Mouse (Mus musculus) embryonic stem cell, embryonic (primary cell): ENCODE data around the gene Il9r.

Source experiments
- CTCF ChIA-PET, 4 experiments: fragments of 300-600 bp in 2 of 4; fragments of 350-600 bp in 2 of 4; sonication (Branson Sonifier 250); formaldehyde crosslinking; loops; one replicate each; lab custom pipeline; 2022; ENCODE audit warnings: inconsistent platforms in 2 of 4; lab: Charles Lee
- POLR2A ChIA-PET, 4 experiments: fragments of 300-600 bp in 2 of 4; fragments of 350-600 bp in 2 of 4; sonication (Branson Sonifier 250); formaldehyde crosslinking; loops; one replicate each; lab custom pipeline; 2022; ENCODE audit warnings: antibody characterized with exemption in 4 of 4, inconsistent platforms in 1 of 4; lab: Charles Lee

The Il9r gene

GRCm38 (mm10) chr11:32234816-32235485, 34.9 kb upstream of the Il9r start:
- ChIA-PET POLR2A (interaction anchor here in 2 of 4 experiments (0.6 to 10.1 kb wide), 3 partner anchors 11 to 17 kb away, joined by 3 to 108 read pairs (median 5); partner anchors contain the start of gene Rhbdf1 (in 1 of the 2)), CTCF (interaction anchor here in 3 of 4 experiments (0.5 to 1.6 kb wide), 9 partner anchors 11 to 86 kb away, joined by 3 to 4 read pairs (median 3); partner anchors contain the start of gene Hbq1b (in 1 of the 3))

GRCm38 (mm10) chr11:32233895-32234294, 33.8 kb upstream of the Il9r start:
- POLR2A ChIA-PET, result interaction anchor here in 2 of 4 experiments (1.0 to 10.1 kb wide), 3 partner anchors 12 to 29 kb away, joined by 3 to 108 read pairs (median 11); partner anchors contain the start of genes Rhbdf1 (in 1 of the 2) and Snrnp25 (in 1 of the 2)

GRCm38 (mm10) chr11:32232848-32233247, 32.8 kb upstream of the Il9r start:
- ChIA-PET CTCF (interaction anchor here (0.6 to 1.9 kb wide), 10 partner anchors 11 to 88 kb away, joined by 3 to 4 read pairs (median 3); no protein-coding TSS in a partner anchor), POLR2A (interaction anchor here in 2 of 4 experiments (0.9 to 10.1 kb wide), 6 partner anchors 11 to 28 kb away, joined by 3 to 108 read pairs (median 5); partner anchors contain the start of genes Rhbdf1 (in 1 of the 2) and Snrnp25 (in 1 of the 2))

More at GRCm38 (mm10) chr11:32233895-32234294, 33.8 kb upstream of the Il9r start:
- CTCF ChIA-PET, result interaction anchor here (1.1 to 1.6 kb wide), 6 partner anchors 13 to 87 kb away, joined by 3 to 4 read pairs (median 3); no protein-coding TSS in a partner anchor

GRCm38 (mm10) chr11:32231125-32231524, 31.0 kb upstream of the Il9r start:
- ChIA-PET CTCF (interaction anchor here in 2 of 4 experiments (0.8 to 1.8 kb wide), 6 partner anchors 9 to 90 kb away, joined by 3 to 7 read pairs (median 3); no protein-coding TSS in a partner anchor), POLR2A (interaction anchor here in 2 of 4 experiments (0.8 to 10.1 kb wide), 3 partner anchors 12 to 28 kb away, joined by 3 to 108 read pairs (median 4); partner anchors contain the start of genes Rhbdf1 (in 1 of the 2) and Snrnp25 (in 1 of the 2))

DNA sequence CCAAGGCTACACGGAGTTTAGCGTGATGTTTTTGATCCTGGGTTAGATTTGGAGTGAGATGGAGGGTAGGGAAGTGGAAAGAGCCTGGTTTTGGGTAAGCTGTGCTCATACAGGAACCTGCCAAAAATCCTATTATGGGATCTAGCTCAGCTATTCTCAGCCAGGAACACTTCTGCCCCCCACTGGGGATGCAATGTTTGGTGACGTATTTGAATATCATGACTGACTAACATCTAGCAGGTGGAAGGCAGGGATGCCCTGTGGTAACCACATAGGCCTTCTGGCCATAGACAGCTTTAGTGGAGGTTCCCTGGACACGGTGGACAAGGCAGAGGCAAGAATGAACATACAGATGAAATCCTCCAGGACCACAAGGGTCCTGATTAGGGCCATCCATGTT, 30.1 kb upstream of the Il9r start:
- ChIA-PET POLR2A (interaction anchor here in 3 of 4 experiments (1.2 to 10.1 kb wide), 5 partner anchors 9 to 27 kb away, joined by 3 to 108 read pairs (median 5); partner anchors contain the start of gene Rhbdf1 (in 1 of the 3)), CTCF (interaction anchor here in 1 of 4 experiments (0.7 to 1.8 kb wide), 5 partner anchors 8 to 91 kb away, joined by 3 to 7 read pairs (median 3); no protein-coding TSS in a partner anchor)

GRCm38 (mm10) chr11:32228292-32228845, 28.3 kb upstream of the Il9r start:
- ChIA-PET CTCF (interaction anchor here in 2 of 4 experiments (0.7 to 1.8 kb wide), 3 partner anchors 8 to 46 kb away, joined by 3 to 4 read pairs (median 3); no protein-coding TSS in a partner anchor), POLR2A (interaction anchor here in 3 of 4 experiments (0.7 to 1.4 kb wide), 9 partner anchors 9 to 1403 kb away, joined by 3 to 4 read pairs (median 3); partner anchors contain the start of gene Snrnp25 (in 1 of the 3))

DNA sequence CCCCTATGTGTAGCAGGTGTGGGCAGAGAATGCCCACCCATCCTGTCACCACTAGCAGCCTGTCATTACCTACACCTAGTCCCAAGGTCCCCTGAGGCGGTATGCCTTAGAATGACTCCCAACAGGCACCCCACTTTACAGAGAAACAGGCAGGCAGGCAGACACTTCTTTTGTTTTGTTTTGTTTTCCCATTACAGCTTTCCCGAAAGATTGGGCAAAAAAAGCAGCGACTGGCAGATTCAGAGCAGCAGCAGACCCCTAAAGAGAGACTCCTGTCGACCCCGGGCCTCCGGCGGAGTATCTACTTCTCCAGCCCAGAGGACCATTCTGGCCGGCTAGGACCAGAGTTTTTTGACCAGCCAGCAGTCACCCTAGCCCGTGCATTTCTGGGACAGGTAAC, 27.5 kb upstream of the Il9r start:
- CTCF ChIA-PET, result interaction anchor here in 1 of 4 experiments (1.0 to 1.3 kb wide), 2 partner anchors 9 to 10 kb away, joined by 3 to 6 read pairs; no protein-coding TSS in a partner anchor
- POLR2A ChIA-PET, result interaction anchor here in 3 of 4 experiments (0.6 to 1.3 kb wide), 4 partner anchors 9 to 35 kb away, joined by 4 to 5 read pairs (median 5); no protein-coding TSS in a partner anchor

DNA sequence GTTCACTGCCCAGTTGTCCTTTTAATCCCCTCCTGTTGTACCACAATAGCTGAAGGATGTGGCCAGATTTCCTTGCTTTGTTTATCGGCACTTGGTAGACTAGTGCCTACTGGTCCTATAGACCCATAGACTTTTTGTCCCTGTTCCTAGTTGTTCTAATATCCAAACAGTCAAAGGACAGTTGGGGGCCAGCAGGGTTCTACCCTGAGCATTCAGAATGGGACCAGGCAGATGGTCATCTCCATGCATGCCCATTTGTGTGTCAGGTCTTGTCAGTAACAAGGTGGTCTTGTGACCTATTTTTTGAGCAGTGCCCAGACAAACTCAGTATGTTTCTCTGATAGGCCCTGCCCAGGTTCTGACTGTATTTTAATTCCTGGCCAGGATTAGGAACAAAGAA, 27.0 kb upstream of the Il9r start:
- ChIA-PET POLR2A (interaction anchor here in 3 of 4 experiments (0.6 to 3.5 kb wide), 10 partner anchors 9 to 36 kb away, joined by 3 to 16 read pairs (median 4); partner anchors contain the start of gene Snrnp25 (in 1 of the 3)), CTCF (interaction anchor here in 1 of 4 experiments (1.0 to 1.3 kb wide), 2 partner anchors 9 to 10 kb away, joined by 3 to 6 read pairs; no protein-coding TSS in a partner anchor)

DNA sequence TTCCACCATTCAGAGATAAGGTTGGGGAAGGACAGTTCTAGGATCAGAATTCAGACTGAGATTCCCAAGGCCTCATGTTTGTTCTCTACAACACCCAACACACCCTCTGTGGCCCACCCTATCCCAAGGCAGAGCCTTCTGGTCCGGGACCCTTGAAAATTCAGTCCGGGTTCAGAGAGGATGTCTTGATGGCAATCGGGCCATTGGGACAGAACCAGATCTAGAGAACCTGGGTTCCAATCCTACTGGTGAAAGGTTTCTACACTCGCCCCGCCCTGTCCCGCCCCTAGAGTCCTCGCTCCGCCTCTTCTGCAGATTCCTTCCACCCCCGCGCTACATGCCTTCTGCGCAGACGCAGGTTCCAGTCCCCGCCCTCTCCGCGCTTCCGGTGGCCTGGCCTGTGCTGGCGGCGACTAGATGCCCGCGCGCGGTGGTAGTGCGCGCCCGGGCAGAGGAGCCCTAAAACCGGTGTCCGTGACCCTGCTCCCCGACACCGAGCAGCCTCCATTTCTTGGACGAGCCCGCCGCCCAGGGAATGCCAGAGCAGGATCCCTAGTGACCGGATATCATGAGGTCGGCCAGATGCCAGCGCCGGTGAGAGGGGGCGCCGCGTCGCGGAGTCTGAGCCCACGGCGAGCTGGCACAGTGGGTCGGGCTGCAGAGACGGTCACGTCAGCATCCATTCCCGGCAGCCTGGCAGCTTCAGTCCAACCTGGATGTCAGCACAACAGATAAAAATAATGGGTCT, 26.2 kb upstream of the Il9r start, which contains the start of gene Mpg:
Mpg (plus strand) TSS at position 382 of the 748 bp plus-strand sequence.
- CTCF ChIA-PET, result interaction anchor here in 1 of 4 experiments (1.0 to 2.1 kb wide), 3 partner anchors 9 to 12 kb away, joined by 3 to 15 read pairs (median 6); no protein-coding TSS in a partner anchor
- POLR2A ChIA-PET, result interaction anchor here in 3 of 4 experiments (0.6 to 13.6 kb wide), 10 partner anchors 8 to 36 kb away, joined by 3 to 108 read pairs (median 4); partner anchors contain the start of gene Snrnp25 (in 1 of the 3)

DNA sequence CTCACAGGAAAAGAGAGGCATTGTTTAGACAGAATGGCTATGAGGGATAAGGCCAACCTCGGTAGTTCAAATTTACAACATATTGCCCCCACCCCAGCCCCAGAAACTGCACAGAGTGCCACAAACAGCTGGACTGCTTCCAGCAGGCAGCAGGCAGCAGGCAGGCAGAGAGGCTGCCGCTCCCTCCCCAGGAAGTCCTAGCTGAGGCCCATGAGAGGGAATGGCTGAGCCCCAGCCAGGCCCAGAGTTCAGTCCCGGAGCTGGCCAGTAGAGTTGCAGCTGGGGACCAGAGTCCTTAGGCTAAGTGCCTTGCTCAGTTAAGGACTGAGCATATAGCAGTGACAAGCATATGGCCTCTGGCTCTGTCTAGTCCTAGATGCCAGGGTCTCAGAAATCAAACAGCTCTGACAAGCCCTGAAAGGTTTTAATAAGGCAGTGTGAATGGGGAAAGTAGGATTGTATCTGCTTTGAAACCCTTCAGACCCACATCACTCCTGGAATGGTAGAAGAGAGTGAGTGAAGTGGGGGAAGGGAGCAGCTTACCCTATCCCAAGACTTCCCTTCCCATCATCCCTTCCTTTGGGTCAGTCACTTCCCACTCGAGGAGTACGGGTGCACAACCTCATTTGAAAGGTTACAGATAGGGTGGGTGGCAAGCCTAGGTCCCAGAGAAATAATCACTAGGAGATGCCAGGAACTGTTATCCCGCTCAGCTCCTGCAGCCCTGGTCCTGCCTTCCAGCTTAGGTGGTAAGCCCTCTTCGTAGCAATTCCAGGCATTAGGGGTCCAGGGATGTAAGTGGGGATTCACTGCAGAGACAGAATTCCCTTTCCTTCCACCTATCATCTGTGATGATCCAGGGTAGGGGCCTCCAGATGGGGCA, 25.4 kb upstream of the Il9r start:
- ChIA-PET CTCF (interaction anchor here in 3 of 4 experiments (0.7 to 3.0 kb wide), 7 partner anchors 12 to 117 kb away, joined by 3 to 15 read pairs (median 5); partner anchors contain the start of gene Snrnp25 (in 1 of the 3)), POLR2A (interaction anchor here in 2 of 4 experiments (0.7 to 13.6 kb wide), 5 partner anchors 9 to 355 kb away, joined by 3 to 108 read pairs (median 4); partner anchors contain the start of gene Snrnp25 (in 1 of the 2))

GRCm38 (mm10) chr11:32224468-32225139, 24.5 kb upstream of the Il9r start:
- POLR2A ChIA-PET, result interaction anchor here in 3 of 4 experiments (0.6 to 13.6 kb wide), 11 partner anchors 10 to 719 kb away, joined by 3 to 108 read pairs (median 4); partner anchors contain the start of genes Snrnp25 (in 2 of the 3), Fbxw11 (in 1 of the 3) and Stk10 (in 1 of the 3)
- CTCF ChIA-PET, result interaction anchor here (0.5 to 3.0 kb wide), 13 partner anchors 11 to 118 kb away, joined by 3 to 15 read pairs (median 4); partner anchors contain the start of gene Snrnp25 (in 2 of the 4)

GRCm38 (mm10) chr11:32223297-32223967, 23.4 kb upstream of the Il9r start:
- CTCF ChIA-PET, result interaction anchor here (0.5 to 4.2 kb wide), 13 partner anchors 9 to 113 kb away, joined by 3 to 36 read pairs (median 4); partner anchors contain the start of gene Snrnp25 (in 2 of the 4)
- POLR2A ChIA-PET, result interaction anchor here in 2 of 4 experiments (1.1 to 13.6 kb wide), 11 partner anchors 11 to 419 kb away, joined by 3 to 108 read pairs (median 4); partner anchors contain the start of genes Snrnp25 (in 2 of the 2), Fbxw11 (in 1 of the 2), Nprl3 (in 1 of the 2) and Stk10 (in 1 of the 2)

GRCm38 (mm10) chr11:32222570-32223194, 22.6 kb upstream of the Il9r start:
- ChIA-PET CTCF (interaction anchor here in 3 of 4 experiments (0.5 to 4.2 kb wide), 9 partner anchors 8 to 126 kb away, joined by 3 to 36 read pairs (median 5); partner anchors contain the start of gene Snrnp25 (in 1 of the 3)), POLR2A (interaction anchor here in 2 of 4 experiments (0.6 to 13.6 kb wide), 14 partner anchors 12 to 310 kb away, joined by 3 to 108 read pairs (median 4); partner anchors contain the start of genes Snrnp25 (in 2 of the 2), Nprl3 (in 1 of the 2) and Stk10 (in 1 of the 2))
